Mouse (Mus musculus) limb, embryonic 13.5 days (tissue): ENCODE data around the gene Arhgap19. TPM values are rescaled to one million over a fixed set of nuclear protein-coding genes. Genes with fewer than 3 reads are reported as not detected.

Experiments used
- ATAC-seq: fragments of 200-750 bp; cut with Nextera tagmentation; 2 replicates; pipeline ENCODE4 v1.8.0; 2017; ENCODE audit warnings: low read depth, moderate number of reproducible peaks, moderate TSS enrichment; ENCODE audit not compliant: low FRiP score
- H3K27ac ChIP-seq: fragments of 300-500 bp; sonication (generic); 2 replicates; pipeline ENCODE4 v1.5.1; 2015; ENCODE audit warnings: inconsistent platforms, mild to moderate bottlenecking, moderate library complexity
- H3K27me3 ChIP-seq: fragments of 300-500 bp; sonication (generic); 2 replicates; pipeline ENCODE4 v1.6.1; 2015; ENCODE audit warnings: mild to moderate bottlenecking, inconsistent platforms
- H3K36me3 ChIP-seq: fragments of 300-500 bp; sonication (generic); 2 replicates; pipeline ENCODE4 v1.6.1; 2015; ENCODE audit warnings: inconsistent platforms, mild to moderate bottlenecking, moderate library complexity
- H3K4me1 ChIP-seq: fragments of 300-500 bp; sonication (generic); 2 replicates; pipeline ENCODE4 v1.6.1; 2015; ENCODE audit warnings: inconsistent platforms
- H3K4me2 ChIP-seq: fragments of 300-500 bp; sonication (generic); replicated peaks from 2 replicates; pipeline ENCODE4 v1.6.1; 2015; ENCODE audit warnings: inconsistent platforms, mild to moderate bottlenecking, moderate library complexity
- H3K4me3 ChIP-seq: fragments of 300-500 bp; sonication (generic); 2 replicates; pipeline ENCODE4 v1.5.1; 2015; ENCODE audit warnings: moderate library complexity, mild to moderate bottlenecking, inconsistent platforms
- H3K9ac ChIP-seq: fragments of 300-500 bp; sonication (generic); 2 replicates; pipeline ENCODE4 v1.6.1; 2015; ENCODE audit warnings: mild to moderate bottlenecking, inconsistent platforms
- H3K9me3 ChIP-seq: fragments of 300-500 bp; sonication (generic); 2 replicates; pipeline ENCODE4 v1.6.1; 2016; ENCODE audit warnings: inconsistent platforms
- WGBS: fragments of 180-500 bp; shearing (Covaris S2); methylation state at CpG from one replicate; pipeline ENCODE4 v1.1.7; 2015; 5-methylcytosine and 5-hydroxymethylcytosine counted together
- polyA plus RNA-seq: library from polyadenylated mRNA; unstranded; fragments of >200 nt; fragmentation: Nextera tagmentation; extraction: Ambion mirVana; gene quantifications from 2 replicates; pipeline ENCODE4 v1.2.1, GENCODE M21; 2015

The Arhgap19 gene
- polyA plus RNA-seq, 1 experiment from 2014 or later, result 23.1 TPM

DNA sequence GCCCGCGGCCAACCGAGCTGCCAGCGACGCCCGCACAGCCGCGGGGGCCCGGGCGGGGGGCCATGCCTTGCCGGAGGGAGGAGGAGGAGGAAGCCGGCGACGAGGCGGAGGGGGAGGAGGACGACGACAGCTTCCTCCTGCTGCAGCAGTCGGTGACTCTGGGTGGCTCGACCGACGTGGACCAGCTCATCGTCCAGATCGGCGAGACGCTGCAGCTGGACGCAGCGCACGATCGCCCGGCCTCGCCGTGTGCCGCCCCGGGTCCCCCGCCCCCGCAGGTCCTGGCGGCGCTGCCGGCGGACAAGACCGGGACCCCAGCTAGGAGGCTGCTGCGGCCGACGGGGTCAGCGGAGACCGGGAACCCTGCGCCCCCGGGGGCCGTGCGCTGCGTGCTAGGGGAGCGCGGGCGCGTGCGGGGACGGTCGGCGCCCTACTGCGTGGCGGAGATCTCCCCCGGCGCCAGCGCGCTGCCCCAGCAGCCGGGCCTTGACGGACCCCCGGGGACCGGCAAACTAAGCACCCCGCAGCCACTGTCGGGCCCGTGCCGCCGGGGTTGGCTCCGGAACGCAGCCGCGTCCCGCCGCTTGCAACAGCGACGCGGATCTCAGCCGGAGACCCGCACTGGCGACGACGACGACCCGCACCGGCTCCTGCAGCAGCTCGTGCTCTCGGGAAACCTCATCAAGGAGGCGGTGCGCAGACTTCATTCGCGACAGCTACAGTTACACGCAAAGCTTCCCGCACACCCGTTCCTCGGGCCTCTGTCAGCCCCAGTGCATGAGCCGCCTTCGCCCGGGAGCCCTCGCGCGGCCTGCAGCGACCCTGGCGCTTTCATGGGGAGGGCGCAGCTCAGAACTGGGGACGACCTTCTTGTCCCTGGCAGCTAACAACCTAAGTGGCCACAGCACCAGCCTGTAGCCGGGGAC lies 28.5 kb upstream of the Arhgap19 start:
- Histone ChIP-seq H3K9ac (peak overlapping the region; percentile 77), H3K4me3 (peak overlapping the region; percentile 73), H3K27me3 (peaks cover 43% of the 10 kb centered on the region), H3K4me2 (peak overlapping the region; percentile 98), H3K9me3 (no peaks in the 10 kb centered on the region), H3K27ac (peak overlapping the region; percentile 79; the same call in 1 of the 2 replicates), H3K4me1 (peaks cover 20% of the 10 kb centered on the region), H3K36me3 (no peaks in the 10 kb centered on the region)
- WGBS, result under 1% methylated on average over 102 of the region's 112 CpGs
- peak; percentile 67 for ATAC-seq

- Histone ChIP-seq H3K36me3 (no peaks in the 10 kb centered on the region), H3K4me1 (peaks cover 20% of the 10 kb centered on the region), H3K4me3 (peak within 1 kb of the TSS; percentile 73), H3K9me3 (no peaks in the 10 kb centered on the region), H3K27me3 (peaks cover 37% of the 10 kb centered on the region), H3K9ac (peak within 1 kb of the TSS; percentile 77), H3K27ac (peak within 1 kb of the TSS; percentile 79), H3K4me2 (peak within 1 kb of the TSS; percentile 98)
- ATAC-seq, result peak; percentile 93
- WGBS, result under 1% methylated on average over 39 of the region's 39 CpGs
Observed at GRCm38 (mm10) chr19:41829381-41830105, 27.7 kb upstream of the Arhgap19 start, which contains the start of gene Frat1. Gene Frat1, plus strand, starts transcription at chr19:41829970.

DNA sequence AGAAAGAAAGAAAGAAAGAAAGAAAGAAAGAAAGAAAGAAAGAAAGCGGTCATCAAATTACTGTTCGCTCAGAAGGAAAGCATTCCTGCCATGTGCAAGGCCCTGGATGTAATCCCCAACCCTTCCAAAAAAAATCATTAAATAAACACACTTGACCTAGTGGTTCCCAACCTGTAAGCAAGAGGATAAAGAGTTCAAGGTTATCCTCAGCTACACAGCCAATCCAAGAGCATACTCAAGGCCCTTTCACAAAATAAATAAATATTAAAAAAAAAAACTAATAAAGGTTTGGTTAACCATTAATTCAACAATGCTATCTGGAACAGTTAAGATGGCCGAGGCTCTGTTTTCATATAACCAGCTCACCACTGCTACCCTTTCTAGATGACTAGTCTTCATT lies 27.1 kb upstream of the Arhgap19 start:
- Histone ChIP-seq H3K4me3 (peak overlapping the region; percentile 73), H3K27ac (no peak overlapping the region), H3K9me3 (no peaks in the 10 kb centered on the region), H3K4me2 (peak overlapping the region; percentile 98), H3K36me3 (no peaks in the 10 kb centered on the region), H3K27me3 (peaks cover 37% of the 10 kb centered on the region), H3K9ac (no peak overlapping the region), H3K4me1 (peaks cover 20% of the 10 kb centered on the region)
- 68% methylated on average over 3 of the region's 3 CpGs for WGBS
- ATAC-seq, result no peak

- Histone ChIP-seq H3K27ac (no peak overlapping the region), H3K9me3 (no peaks in the 10 kb centered on the region), H3K4me1 (peaks cover 9% of the 10 kb centered on the region), H3K4me2 (no peak overlapping the region), H3K27me3 (peaks cover 15% of the 10 kb centered on the region), H3K9ac (no peak overlapping the region), H3K36me3 (no peaks in the 10 kb centered on the region), H3K4me3 (no peak overlapping the region)
- 61% methylated on average over 3 of the region's 3 CpGs for WGBS
- no peak for ATAC-seq
Observed at GRCm38 (mm10) chr19:41826529-41826928, 24.7 kb upstream of the Arhgap19 start.

DNA sequence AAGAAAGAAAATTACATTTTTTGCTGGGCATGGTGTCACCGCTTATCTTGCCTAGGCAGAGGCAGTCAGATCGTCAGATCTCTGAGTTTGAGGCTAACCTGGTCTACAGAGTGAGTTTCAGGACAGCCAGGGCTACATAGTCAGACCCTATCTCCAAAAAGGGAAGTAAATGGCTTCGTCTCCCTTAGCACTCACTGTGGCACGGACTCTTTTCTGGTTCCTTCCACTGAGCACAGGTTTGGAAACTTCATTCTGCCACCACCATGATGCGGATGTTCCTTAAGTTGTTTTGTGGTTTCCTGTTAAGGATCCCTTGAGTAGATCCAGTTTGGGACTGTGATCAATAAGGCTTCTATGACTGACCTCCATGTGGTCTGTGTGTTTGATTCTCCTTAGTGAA lies 23.1 kb upstream of the Arhgap19 start:
- Histone ChIP-seq H3K4me1 (0 out of 2 replicates have a peak, but pooled peaks cover 4% of the 10 kb centered on the region), H3K36me3 (no peaks in the 10 kb centered on the region), H3K9ac (no peak overlapping the region), H3K4me3 (no peak overlapping the region), H3K27me3 (peaks cover 5% of the 10 kb centered on the region; the same call in 1 of the 2 replicates), H3K9me3 (no peaks in the 10 kb centered on the region), H3K27ac (no peak overlapping the region), H3K4me2 (no peak overlapping the region)
- ATAC-seq, result no peak
- WGBS, result 87% methylated on average over 5 of the region's 5 CpGs

DNA sequence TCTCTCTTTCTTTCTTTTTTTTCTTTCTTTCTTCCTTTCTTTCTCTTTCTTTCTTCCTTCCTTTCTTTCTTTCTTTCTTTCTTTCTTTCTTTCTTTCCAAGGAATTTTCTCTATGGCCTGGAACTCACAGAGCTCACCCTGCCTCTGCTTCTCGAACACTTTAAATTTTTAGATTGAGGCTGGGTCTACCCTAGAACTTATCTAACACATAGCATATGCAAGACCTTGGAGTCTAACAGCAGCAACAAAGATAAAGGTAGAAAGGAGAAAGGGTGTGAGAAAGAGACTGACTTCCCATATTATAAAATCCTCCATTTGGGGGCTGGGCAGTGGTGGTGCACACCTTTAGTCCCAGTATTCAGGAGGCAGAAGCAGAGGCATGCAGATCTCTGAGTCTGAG lies 20.7 kb upstream of the Arhgap19 start:
- no peak for ATAC-seq
- 85% methylated on average over 1 of the region's 1 CpGs for WGBS
- Histone ChIP-seq H3K4me1 (0 out of 2 replicates have a peak, but pooled peaks cover 4% of the 10 kb centered on the region), H3K27ac (no peak overlapping the region), H3K27me3 (peaks cover 5% of the 10 kb centered on the region; the same call in 1 of the 2 replicates), H3K36me3 (no peaks in the 10 kb centered on the region), H3K4me2 (no peak overlapping the region), H3K4me3 (no peak overlapping the region), H3K9ac (no peak overlapping the region), H3K9me3 (no peaks in the 10 kb centered on the region)

GRCm38 (mm10) chr19:41821436-41821835 lies 19.6 kb upstream of the Arhgap19 start:
- Histone ChIP-seq H3K27me3 (peaks cover 5% of the 10 kb centered on the region; the same call in 1 of the 2 replicates), H3K9me3 (no peaks in the 10 kb centered on the region), H3K4me2 (no peak overlapping the region), H3K36me3 (no peaks in the 10 kb centered on the region), H3K4me3 (no peak overlapping the region), H3K27ac (no peak overlapping the region), H3K4me1 (peaks cover 14% of the 10 kb centered on the region; the same call in 1 of the 2 replicates), H3K9ac (no peak overlapping the region)
- no peak for ATAC-seq
- WGBS, result 11% methylated on average over 5 of the region's 5 CpGs

DNA sequence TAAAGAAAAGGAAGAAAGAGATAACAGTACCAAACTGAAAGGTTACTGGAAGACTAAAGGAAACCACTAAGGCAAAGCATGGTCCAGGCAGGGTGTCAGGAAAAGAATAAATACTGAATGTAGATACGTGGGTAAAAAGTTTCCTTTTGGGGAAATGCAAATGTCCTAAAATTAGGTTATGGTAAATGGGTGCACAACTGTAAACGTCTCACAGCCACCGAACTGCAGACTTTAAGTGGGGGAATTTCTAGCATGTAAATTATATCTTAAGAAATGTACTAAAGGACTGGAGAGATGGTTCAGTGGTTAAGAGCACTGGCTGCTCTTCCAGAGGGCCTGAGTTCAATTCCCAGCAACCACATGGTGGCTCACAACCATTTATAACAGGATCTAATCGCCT lies 16.9 kb upstream of the Arhgap19 start:
- H3K9me3 ChIP-seq, result 0 out of 2 replicates have a peak, but pooled peaks cover 2% of the 10 kb centered on the region
- H3K27me3 ChIP-seq, result peaks cover 5% of the 10 kb centered on the region; the same call in 1 of the 2 replicates
- 87% methylated on average over 4 of the region's 4 CpGs for WGBS
- H3K4me2 ChIP-seq, result no peak overlapping the region
- H3K36me3 ChIP-seq, result no peaks in the 10 kb centered on the region
- no peak for ATAC-seq
- no peak overlapping the region for H3K27ac ChIP-seq
- no peak overlapping the region for H3K9ac ChIP-seq
- H3K4me1 ChIP-seq, result peaks cover 14% of the 10 kb centered on the region; the same call in 1 of the 2 replicates
- H3K4me3 ChIP-seq, result no peak overlapping the region

DNA sequence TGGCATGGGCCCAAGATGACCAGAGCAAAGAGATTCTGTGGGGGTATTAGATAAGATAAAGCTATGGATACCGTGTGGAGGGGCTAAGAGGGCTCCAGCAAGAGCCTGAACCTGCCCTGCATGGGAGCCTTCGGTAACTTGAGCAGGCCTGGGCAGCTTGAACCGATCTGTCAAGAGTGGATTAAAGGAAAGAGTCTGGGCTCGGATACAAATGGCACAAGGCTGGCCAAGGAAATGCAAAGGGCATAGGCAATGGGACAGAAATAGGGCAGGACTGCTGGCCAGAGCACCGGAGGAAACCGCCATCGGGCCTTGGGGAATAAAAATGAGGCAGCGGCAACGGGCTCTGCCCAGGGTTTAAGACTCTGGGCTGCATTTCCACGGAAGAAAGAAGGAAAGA lies 15.5 kb upstream of the Arhgap19 start:
- Histone ChIP-seq H3K4me2 (peak overlapping the region; percentile 11; the same call in 1 of the 2 replicates), H3K9ac (no peak overlapping the region)
- ATAC-seq, result peak; percentile 77

GRCm38 (mm10) chr19:41816915-41817314 lies 15.1 kb upstream of the Arhgap19 start:
- 0 out of 2 replicates have a peak, but pooled peaks cover 5% of the 10 kb centered on the region for H3K27me3 ChIP-seq
- H3K4me2 ChIP-seq, result peak overlapping the region; percentile 11; the same call in 1 of the 2 replicates
- H3K4me3 ChIP-seq, result no peak overlapping the region
- H3K9me3 ChIP-seq, result 0 out of 2 replicates have a peak, but pooled peaks cover 2% of the 10 kb centered on the region
- no peak overlapping the region for H3K9ac ChIP-seq
- no peaks in the 10 kb centered on the region for H3K36me3 ChIP-seq
- H3K4me1 ChIP-seq, result peaks cover 14% of the 10 kb centered on the region; the same call in 1 of the 2 replicates
- peak overlapping the region; percentile 33; the same call in 1 of the 2 replicates for H3K27ac ChIP-seq
- peak; percentile 82 for ATAC-seq
- WGBS, result 44% methylated on average over 5 of the region's 5 CpGs

More for the DNA sequence above, 15.5 kb upstream of the Arhgap19 start:
- 38% methylated on average over 10 of the region's 10 CpGs for WGBS
- Histone ChIP-seq H3K27me3 (0 out of 2 replicates have a peak, but pooled peaks cover 5% of the 10 kb centered on the region), H3K4me1 (peaks cover 14% of the 10 kb centered on the region; the same call in 1 of the 2 replicates), H3K27ac (peak overlapping the region; percentile 33; the same call in 1 of the 2 replicates), H3K9me3 (0 out of 2 replicates have a peak, but pooled peaks cover 2% of the 10 kb centered on the region), H3K4me3 (no peak overlapping the region), H3K36me3 (no peaks in the 10 kb centered on the region)

GRCm38 (mm10) chr19:41816410-41816809 lies 14.6 kb upstream of the Arhgap19 start:
- peaks cover 12% of the 10 kb centered on the region; the same call in 1 of the 2 replicates for H3K4me1 ChIP-seq
- WGBS, result 48% methylated on average over 5 of the region's 5 CpGs
- no peak for ATAC-seq

More at GRCm38 (mm10) chr19:41816410-41816809, 14.6 kb upstream of the Arhgap19 start:
- Histone ChIP-seq H3K9me3 (0 out of 2 replicates have a peak, but pooled peaks cover 2% of the 10 kb centered on the region), H3K27me3 (0 out of 2 replicates have a peak, but pooled peaks cover 4% of the 10 kb centered on the region), H3K36me3 (no peaks in the 10 kb centered on the region), H3K9ac (no peak overlapping the region), H3K4me2 (no peak overlapping the region), H3K27ac (no peak overlapping the region), H3K4me3 (no peak overlapping the region)
